Mouse (Mus musculus): ENCODE results near the gene Dusp9. TPM values are rescaled to one million over a fixed set of nuclear protein-coding genes. Genes with fewer than 3 reads are reported as not detected.

Gene Dusp9
- polyA plus RNA-seq, 1 experiment from 2014 or later = 56.5 TPM

Other genes with a start within 250 kb of the Dusp9 start
- gene Gm18336, start 240.7 kb upstream of the Dusp9 start, polyA plus RNA-seq (2016; fragmentation: Nextera tagmentation; extraction: Ambion mirVana) = not detected in 2 replicates
- gene Zfp92, start 228.3 kb upstream of the Dusp9 start, polyA plus RNA-seq (2016; fragmentation: Nextera tagmentation; extraction: Ambion mirVana) = not detected in 2 replicates
- not detected in 2 replicates for gene Trex2, start 204.1 kb upstream of the Dusp9 start, polyA plus RNA-seq (2016; fragmentation: Nextera tagmentation; extraction: Ambion mirVana)
- gene Haus7, start 180.4 kb upstream of the Dusp9 start, polyA plus RNA-seq (2016; fragmentation: Nextera tagmentation; extraction: Ambion mirVana) = 48.4 and 51.3 TPM in 2 replicates
- gene Bgn, start 155.8 kb upstream of the Dusp9 start, polyA plus RNA-seq (2016; fragmentation: Nextera tagmentation; extraction: Ambion mirVana) = 13.0 and 14.8 TPM in 2 replicates
- gene Atp2b3, start 136.3 kb upstream of the Dusp9 start, polyA plus RNA-seq (2016; fragmentation: Nextera tagmentation; extraction: Ambion mirVana) = not detected in 2 replicates
- 1.2 and 1.4 TPM in 2 replicates for gene Pnck, start 20.7 kb downstream of the Dusp9 start, polyA plus RNA-seq (2016; fragmentation: Nextera tagmentation; extraction: Ambion mirVana)
- 1.3 and 1.8 TPM in 2 replicates for gene Slc6a8, start 33.7 kb downstream of the Dusp9 start, polyA plus RNA-seq (2016; fragmentation: Nextera tagmentation; extraction: Ambion mirVana)
- 173 and 175 TPM in 2 replicates for gene Bcap31, start 76.8 kb downstream of the Dusp9 start, polyA plus RNA-seq (2016; fragmentation: Nextera tagmentation; extraction: Ambion mirVana)
- gene Abcd1, start 77.2 kb downstream of the Dusp9 start, polyA plus RNA-seq (2016; fragmentation: Nextera tagmentation; extraction: Ambion mirVana) = 9.9 and 10.6 TPM in 2 replicates
- gene Plxnb3, start 117.7 kb downstream of the Dusp9 start, polyA plus RNA-seq (2016; fragmentation: Nextera tagmentation; extraction: Ambion mirVana) = 0.17 and 0.28 TPM in 2 replicates
- 0.89 and 1.2 TPM in 2 replicates for gene Srpk3, start 135.0 kb downstream of the Dusp9 start, polyA plus RNA-seq (2016; fragmentation: Nextera tagmentation; extraction: Ambion mirVana)
- 141 TPM in 2 replicates for gene Idh3g, start 147.5 kb downstream of the Dusp9 start, polyA plus RNA-seq (2016; fragmentation: Nextera tagmentation; extraction: Ambion mirVana)
- gene Ssr4, start 147.6 kb downstream of the Dusp9 start, polyA plus RNA-seq (2016; fragmentation: Nextera tagmentation; extraction: Ambion mirVana) = 162 and 173 TPM in 2 replicates
- 0.14 and 0.25 TPM in 2 replicates for gene Pdzd4, start 185.6 kb downstream of the Dusp9 start, polyA plus RNA-seq (2016; fragmentation: Nextera tagmentation; extraction: Ambion mirVana)